Mouse (Mus musculus): Measurements from ENCODE around the gene Fgf6.
A peak's percentile ranks its signal among the peaks of the same experiment; 100 is the strongest.

Gene Fgf6

GRCm38 (mm10) chr6:127014906-127015770 lies at the start of gene Fgf6:
Gene Fgf6 (plus strand): TSS chr6:127015586.
- no peak for DNase-seq (ENCODE audit: extremely low read depth, low read depth, low spot score)

- DNase-seq (ENCODE audit: extremely low read depth, low read depth, low spot score) = no peak
Observed at GRCm38 (mm10) chr6:126966241-126967026, 49.0 kb upstream of the Fgf6 start.

- no peak for DNase-seq (ENCODE audit: extremely low read depth, low read depth, low spot score)
Observed at GRCm38 (mm10) chr6:126981539-126982234, 33.7 kb upstream of the Fgf6 start.

- no peak for DNase-seq (ENCODE audit: extremely low read depth, low read depth, low spot score)
Observed at GRCm38 (mm10) chr6:126993676-126994075, 21.7 kb upstream of the Fgf6 start.

GRCm38 (mm10) chr6:126995494-126995893 lies 19.9 kb upstream of the Fgf6 start:
- DNase-seq (ENCODE audit: extremely low read depth, low read depth, low spot score) = no peak

- DNase-seq (ENCODE audit: extremely low read depth, low read depth, low spot score) = no peak
Observed at GRCm38 (mm10) chr6:126996399-126996798, 19.0 kb upstream of the Fgf6 start.

- DNase-seq (ENCODE audit: extremely low read depth, low read depth, low spot score) = no peak
Observed at GRCm38 (mm10) chr6:127005646-127006045, 9.7 kb upstream of the Fgf6 start.

GRCm38 (mm10) chr6:127006551-127006950 lies 8.8 kb upstream of the Fgf6 start:
- no peak for DNase-seq (ENCODE audit: extremely low read depth, low read depth, low spot score)

GRCm38 (mm10) chr6:127010021-127010420 lies 5.4 kb upstream of the Fgf6 start:
- no peak for DNase-seq (ENCODE audit: extremely low read depth, low read depth, low spot score)

GRCm38 (mm10) chr6:127011947-127012535 lies 3.3 kb upstream of the Fgf6 start:
- no peak for DNase-seq (ENCODE audit: extremely low read depth, low read depth, low spot score)

GRCm38 (mm10) chr6:127019254-127019653 lies 3.9 kb downstream of the Fgf6 start:
- DNase-seq (ENCODE audit: extremely low read depth, low read depth, low spot score) = no peak

- no peak for DNase-seq (ENCODE audit: extremely low read depth, low read depth, low spot score)
Observed at GRCm38 (mm10) chr6:127020431-127020830, 5.0 kb downstream of the Fgf6 start.

GRCm38 (mm10) chr6:127024836-127025235 lies 9.4 kb downstream of the Fgf6 start:
- DNase-seq (ENCODE audit: extremely low read depth, low read depth, low spot score) = no peak

- DNase-seq (ENCODE audit: extremely low read depth, low read depth, low spot score) = no peak
Observed at GRCm38 (mm10) chr6:127034760-127035159, 19.4 kb downstream of the Fgf6 start.

- no peak for DNase-seq (ENCODE audit: extremely low read depth, low read depth, low spot score)
Observed at GRCm38 (mm10) chr6:127044909-127045308, 29.5 kb downstream of the Fgf6 start.

GRCm38 (mm10) chr6:127050847-127051246 lies 35.5 kb downstream of the Fgf6 start:
- DNase-seq (ENCODE audit: extremely low read depth, low read depth, low spot score) = no peak

- DNase-seq (ENCODE audit: extremely low read depth, low read depth, low spot score) = peak; percentile 19
Observed at GRCm38 (mm10) chr6:127056990-127057588, 41.7 kb downstream of the Fgf6 start.

GRCm38 (mm10) chr6:127059975-127060374 lies 44.6 kb downstream of the Fgf6 start:
- no peak for DNase-seq (ENCODE audit: extremely low read depth, low read depth, low spot score)

GRCm38 (mm10) chr6:127063915-127064314 lies 48.5 kb downstream of the Fgf6 start:
- DNase-seq (ENCODE audit: extremely low read depth, low read depth, low spot score) = no peak

- no peak for DNase-seq (ENCODE audit: extremely low read depth, low read depth, low spot score)
Observed at GRCm38 (mm10) chr6:127064815-127065214, 49.4 kb downstream of the Fgf6 start.

- no peak for DNase-seq (ENCODE audit: extremely low read depth, low read depth, low spot score)
Observed at GRCm38 (mm10) chr6:127072817-127073216, 57.4 kb downstream of the Fgf6 start, which contains the start of gene Fgf23. Gene Fgf23 (plus strand): TSS chr6:127072902.

Measured in fat pad, adult 2 months (tissue).